In the genomic region with DNA sequence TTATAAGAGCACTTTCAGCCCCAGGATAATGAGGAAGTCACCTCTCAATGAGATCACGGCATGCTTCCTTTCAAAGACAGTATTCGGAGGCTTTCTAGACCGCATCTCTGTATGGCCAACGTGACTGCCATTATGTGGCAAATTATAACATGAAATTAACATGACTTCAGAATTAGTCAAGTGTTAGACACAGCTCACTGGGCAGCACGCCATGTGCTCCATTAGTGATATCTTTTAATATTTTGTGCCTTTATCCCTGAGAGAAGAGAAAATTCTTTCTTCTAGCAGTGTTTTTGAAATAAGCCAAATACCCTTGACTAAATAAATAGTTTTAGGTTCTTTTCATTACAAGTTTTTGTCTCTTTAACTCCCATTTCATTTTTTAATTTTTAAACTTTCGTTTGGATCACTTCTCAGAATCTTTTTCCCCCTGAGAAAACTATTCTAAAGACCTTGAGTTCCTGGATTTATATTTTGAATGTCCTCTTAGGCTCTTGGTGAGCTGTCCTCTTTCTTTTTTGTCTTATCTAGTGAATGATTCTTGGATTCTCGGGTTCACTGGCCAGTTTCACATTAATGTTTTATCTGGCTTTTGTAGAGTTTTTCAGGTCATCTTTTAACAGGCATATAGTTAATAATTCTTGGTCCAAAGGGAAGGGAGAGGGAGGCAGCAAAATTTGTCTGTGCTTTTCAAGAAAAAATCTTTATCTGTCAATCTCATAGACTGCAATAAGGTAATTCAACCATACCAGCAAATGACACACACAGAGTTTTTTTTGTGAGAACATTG, we compare ENCODE assay signal across 17 mouse cellular contexts.
DNase-seq lines count a peak whose midpoint lies in the region; ATAC-seq and TF ChIP-seq lines count a peak whose summit lies in the region.
"Had no signal": no experiment of that assay in that cellular context is flagged by ENCODE, and none has a peak within 500 bp of the region (broad histone marks: within the 10 kb centered on the region; RNA-seq: fewer than 3 reads in every experiment).

No protein-coding gene starts in this region.

- 64% methylated on average over 7 of the region's 7 CpGs for WGBS in forebrain, embryonic 14.5 days
- 73% methylated on average over 7 of the region's 7 CpGs for WGBS in forebrain, embryonic 12.5 days
- WGBS in intestine, postnatal 0 days = 65% methylated on average over 7 of the region's 7 CpGs

- no peak overlapping the region for H3K27ac ChIP-seq in forebrain, embryonic 14.5 days (ENCODE audit: low read depth, low read length)
- H3K27ac ChIP-seq in forebrain, embryonic 12.5 days = no peak overlapping the region
- H3K27ac ChIP-seq in intestine, postnatal 0 days (ENCODE audit: low read depth, low read length) = no peak overlapping the region
- H3K27ac ChIP-seq: embryonic facial prominence, embryonic 12.5 days; gastrocnemius, adult 2 months; hindbrain, embryonic 12.5 days; limb, embryonic 13.5 days; liver, embryonic 13.5 days had no signal

- no peak overlapping the region for H3K9ac ChIP-seq in forebrain, embryonic 14.5 days (ENCODE audit: low read length)
- no peak overlapping the region for H3K9ac ChIP-seq in forebrain, embryonic 12.5 days
- H3K9ac ChIP-seq in intestine, postnatal 0 days (ENCODE audit: low read depth, low read length) = no peak overlapping the region
- H3K9ac ChIP-seq: embryonic facial prominence, embryonic 12.5 days; hindbrain, embryonic 12.5 days; limb, embryonic 13.5 days; liver, embryonic 13.5 days had no signal

- no peak for TF ChIP-seq CTCF in intestine, postnatal 0 days (IDR thresholded peaks at IDR 0.05; ENCODE audit: low read depth)

- H3K4me2 ChIP-seq in forebrain, embryonic 14.5 days (ENCODE audit: low read length) = no peak overlapping the region
- no peak overlapping the region for H3K4me2 ChIP-seq in forebrain, embryonic 12.5 days
- no peak overlapping the region for H3K4me2 ChIP-seq in intestine, postnatal 0 days (replicated peaks; ENCODE audit: low read depth)
- H3K4me2 ChIP-seq: embryonic facial prominence, embryonic 12.5 days; hindbrain, embryonic 12.5 days; limb, embryonic 13.5 days; liver, embryonic 13.5 days; midbrain, embryonic 11.5 days had no signal

- H3K4me1 ChIP-seq in forebrain, embryonic 14.5 days (ENCODE audit: control insufficient read depth, insufficient read depth, low read length) = no peaks in the 10 kb centered on the region
- H3K4me1 ChIP-seq in forebrain, embryonic 12.5 days = no peaks in the 10 kb centered on the region
- H3K4me1 ChIP-seq in intestine, postnatal 0 days (replicated peaks; ENCODE audit: control insufficient read depth, insufficient read depth, low read length) = no peaks in the 10 kb centered on the region
- H3K4me1 ChIP-seq: embryonic facial prominence, embryonic 12.5 days; hindbrain, embryonic 12.5 days; liver, embryonic 13.5 days had no signal

- no peak for ATAC-seq in forebrain, embryonic 14.5 days
- no peak for ATAC-seq in forebrain, embryonic 12.5 days (ENCODE audit: low FRiP score)
- no peak for ATAC-seq in intestine, postnatal 0 days

- H3K27me3 ChIP-seq in forebrain, embryonic 14.5 days (replicated peaks; ENCODE audit: control insufficient read depth, insufficient read depth, low read length) = no peaks in the 10 kb centered on the region
- H3K27me3 ChIP-seq in forebrain, embryonic 12.5 days = no peaks in the 10 kb centered on the region
- H3K27me3 ChIP-seq in intestine, postnatal 0 days (replicated peaks; ENCODE audit: control insufficient read depth, insufficient read depth, low read length) = no peaks in the 10 kb centered on the region
- H3K27me3 ChIP-seq: embryonic facial prominence, embryonic 12.5 days; hindbrain, embryonic 12.5 days; limb, embryonic 13.5 days; liver, embryonic 13.5 days had no signal

- H3K9me3 ChIP-seq in forebrain, embryonic 14.5 days (replicated peaks; ENCODE audit: control insufficient read depth, low read length) = no peaks in the 10 kb centered on the region
- no peaks in the 10 kb centered on the region for H3K9me3 ChIP-seq in forebrain, embryonic 12.5 days
- no peaks in the 10 kb centered on the region for H3K9me3 ChIP-seq in intestine, postnatal 0 days (ENCODE audit: control insufficient read depth)
- H3K9me3 ChIP-seq: embryonic facial prominence, embryonic 12.5 days; hindbrain, embryonic 12.5 days; limb, embryonic 13.5 days; liver, embryonic 13.5 days had no signal

- no peak overlapping the region for H3K4me3 ChIP-seq in forebrain, embryonic 14.5 days (ENCODE audit: low read depth, low read length)
- no peak overlapping the region for H3K4me3 ChIP-seq in forebrain, embryonic 12.5 days (replicated peaks)
- H3K4me3 ChIP-seq in intestine, postnatal 0 days (ENCODE audit: low read depth, low read length) = no peak overlapping the region
- H3K4me3 ChIP-seq: embryonic facial prominence, embryonic 12.5 days; gastrocnemius, adult 2 months; hindbrain, embryonic 12.5 days; limb, embryonic 13.5 days; liver, embryonic 13.5 days had no signal

- DNase-seq in forebrain, embryonic 14.5 days (ENCODE audit: low spot score) = peak; percentile 28
- DNase-seq in kidney, adult 8-10 months = peak; percentile 8 to 61
- DNase-seq in kidney, postnatal 25 days = no peak
- DNase-seq in brain, adult 2 months (ENCODE audit: low read depth, low spot score) = peak; percentile 19
- DNase-seq in testis, postnatal 10 days (ENCODE audit: low spot score) = peak; percentile 63
- DNase-seq: cerebellum, adult 9-11 months; gastrocnemius, adult 2 months; liver, embryonic 13.5 days; right cerebral cortex, adult 18-20 months; thymus, postnatal 25 days had no signal

- no peaks in the 10 kb centered on the region for H3K36me3 ChIP-seq in forebrain, embryonic 14.5 days (ENCODE audit: control insufficient read depth, insufficient read depth, low read length)
- no peaks in the 10 kb centered on the region for H3K36me3 ChIP-seq in forebrain, embryonic 12.5 days (replicated peaks)
- no peaks in the 10 kb centered on the region for H3K36me3 ChIP-seq in intestine, postnatal 0 days (ENCODE audit: control insufficient read depth, insufficient read depth)
- H3K36me3 ChIP-seq: embryonic facial prominence, embryonic 12.5 days; G1E; hindbrain, embryonic 12.5 days; limb, embryonic 13.5 days; liver, embryonic 13.5 days had no signal

Comparison
In these comparisons a context has a peak if more than half of its experiments do, and no peak if none do; other contexts are left out.
1. DNase-seq: peak in forebrain, embryonic 14.5 days (single experiment), kidney, adult 8-10 months (2 of 2), brain, adult 2 months (single experiment) and testis, postnatal 10 days (single experiment); none in kidney, postnatal 25 days (0 of 2).